Mouse (Mus musculus) spleen, adult 18-20 months (tissue): ENCODE results near the gene Mrpl23.

Experiments used
- DNase-seq, 2 experiments: peaks; one replicate each; pipeline ENCODE4 v3.0.0; 2022; ENCODE audit warnings: mixed read lengths in 2 of 2

Gene Mrpl23

GRCm38 (mm10) chr7:142552591-142553416 is 20.3 kb downstream of the Mrpl23 start:
- DNase-seq: no peak

DNA sequence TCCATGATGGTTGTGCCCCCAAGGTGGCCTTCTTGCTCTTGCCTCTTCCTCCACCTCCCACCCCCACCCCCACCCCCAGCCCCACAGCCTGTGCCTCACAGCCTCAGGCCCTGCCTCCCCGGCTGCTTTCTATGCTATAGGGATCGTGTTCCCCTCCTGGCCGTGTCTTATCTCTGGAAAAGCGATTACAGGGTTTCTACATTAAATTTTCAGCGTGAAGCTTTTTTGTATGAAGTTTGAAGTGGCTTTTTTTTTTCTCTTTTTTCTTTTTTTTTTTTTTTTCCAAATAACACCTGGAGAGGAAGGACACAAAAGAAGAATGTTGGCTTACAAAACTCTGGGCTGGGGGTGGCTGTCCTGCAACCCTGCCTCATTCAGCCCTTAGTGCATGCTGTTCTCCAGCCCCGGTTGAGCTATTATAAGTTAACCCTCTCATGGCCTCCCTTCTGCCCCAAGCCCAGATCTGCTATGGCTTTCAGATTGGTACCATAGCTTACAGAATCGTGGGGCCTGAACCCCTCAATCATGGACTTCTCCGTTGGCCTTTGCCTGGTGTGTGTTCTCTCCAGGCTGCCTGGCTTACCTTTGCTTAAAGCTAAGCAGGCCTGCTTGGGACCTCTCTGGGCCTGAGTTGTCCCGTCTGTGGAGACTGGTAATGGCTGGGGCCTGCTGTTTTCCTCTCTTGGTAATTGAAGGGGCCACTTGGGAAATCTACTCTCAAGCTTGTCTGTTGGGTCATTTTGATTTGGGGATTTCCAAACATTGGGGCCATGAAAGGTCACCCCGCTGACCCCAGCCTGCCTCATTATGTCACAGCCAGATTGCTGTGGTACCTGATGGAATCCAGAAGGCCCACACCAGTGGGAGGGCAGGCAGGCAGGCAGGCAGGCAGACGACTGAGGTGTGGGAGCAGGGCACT is 21.2 kb downstream of the Mrpl23 start:
- DNase-seq: no peak

- no peak for DNase-seq
Measured at GRCm38 (mm10) chr7:142554625-142555024, 22.1 kb downstream of the Mrpl23 start.

- no peak for DNase-seq
Measured at GRCm38 (mm10) chr7:142555366-142556088, 23.0 kb downstream of the Mrpl23 start.

- no peak for DNase-seq
Measured at GRCm38 (mm10) chr7:142556089-142556476, 23.6 kb downstream of the Mrpl23 start.

DNA sequence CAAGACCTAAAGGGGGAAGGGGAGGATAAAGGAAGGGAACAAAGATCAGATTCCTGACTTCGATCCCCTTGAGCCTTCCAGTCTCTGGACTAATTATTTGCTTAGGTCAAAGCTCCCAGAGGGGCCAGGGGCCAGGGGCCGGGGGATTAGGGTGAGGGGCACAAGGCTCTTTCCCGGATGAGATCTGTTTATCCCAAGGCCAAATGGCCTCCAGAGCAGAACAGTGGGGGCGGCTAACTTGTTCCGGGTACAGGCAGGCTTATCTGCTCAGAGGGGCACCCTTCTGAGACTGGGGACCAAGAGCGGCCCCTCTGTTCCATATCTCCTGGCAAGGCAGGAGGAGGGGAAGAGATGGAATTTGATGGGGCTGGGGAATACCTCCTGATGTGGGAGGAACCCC is 25.2 kb downstream of the Mrpl23 start:
- no peak for DNase-seq

- no peak for DNase-seq
Measured at GRCm38 (mm10) chr7:142558511-142559146, 26.1 kb downstream of the Mrpl23 start.

DNA sequence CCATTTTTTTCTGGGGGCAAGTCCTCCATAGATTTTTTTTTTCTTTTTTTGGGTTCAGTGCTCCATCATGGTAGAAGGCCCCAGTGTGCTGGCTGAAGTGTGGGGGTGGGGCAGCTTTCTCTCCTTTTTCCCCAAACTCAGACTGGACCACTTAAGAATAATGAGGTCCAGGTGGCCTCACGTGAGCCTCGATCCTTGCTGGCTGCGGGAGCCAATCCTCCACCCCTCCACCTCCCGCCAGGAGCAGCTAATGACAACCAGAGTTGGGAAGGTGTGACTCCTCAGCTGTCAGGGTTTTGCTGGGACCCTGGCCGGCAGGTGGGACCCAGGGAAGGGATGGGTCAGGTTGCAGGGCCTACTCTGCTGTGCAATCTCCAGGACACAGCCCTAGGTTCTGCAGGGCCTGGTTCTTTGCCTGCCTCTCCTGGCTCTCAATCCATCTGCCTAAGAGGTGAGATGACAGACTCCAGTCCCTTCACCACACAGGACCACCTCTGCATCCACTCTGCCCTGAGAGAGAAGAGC is 27.2 kb downstream of the Mrpl23 start:
- no peak for DNase-seq

- DNase-seq: no peak
Measured at GRCm38 (mm10) chr7:142560942-142561855, 28.7 kb downstream of the Mrpl23 start.

GRCm38 (mm10) chr7:142561856-142562404 is 29.4 kb downstream of the Mrpl23 start:
- DNase-seq: no peak

DNA sequence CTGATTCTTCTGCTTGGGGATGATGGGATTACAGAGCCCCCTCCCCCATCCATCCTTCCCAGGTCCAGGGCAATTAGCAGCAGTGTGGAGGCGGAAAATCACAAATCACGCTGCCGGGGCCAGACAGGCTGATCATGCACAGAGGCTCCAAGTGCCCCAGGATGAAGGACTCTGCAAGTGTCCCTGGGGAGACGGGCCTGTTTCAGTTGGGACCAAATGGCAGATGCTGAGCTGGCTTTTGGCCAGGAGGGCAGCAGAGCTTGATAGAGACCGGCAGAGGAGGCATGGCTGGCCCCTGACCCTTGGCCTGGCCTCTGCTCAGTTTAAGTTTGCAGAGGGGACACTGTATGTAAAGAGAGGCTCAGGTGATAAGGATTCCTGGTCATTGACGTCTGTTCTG is 30.7 kb downstream of the Mrpl23 start:
- no peak for DNase-seq

- DNase-seq: no peak
Measured at GRCm38 (mm10) chr7:142564955-142565643, 32.6 kb downstream of the Mrpl23 start.

DNA sequence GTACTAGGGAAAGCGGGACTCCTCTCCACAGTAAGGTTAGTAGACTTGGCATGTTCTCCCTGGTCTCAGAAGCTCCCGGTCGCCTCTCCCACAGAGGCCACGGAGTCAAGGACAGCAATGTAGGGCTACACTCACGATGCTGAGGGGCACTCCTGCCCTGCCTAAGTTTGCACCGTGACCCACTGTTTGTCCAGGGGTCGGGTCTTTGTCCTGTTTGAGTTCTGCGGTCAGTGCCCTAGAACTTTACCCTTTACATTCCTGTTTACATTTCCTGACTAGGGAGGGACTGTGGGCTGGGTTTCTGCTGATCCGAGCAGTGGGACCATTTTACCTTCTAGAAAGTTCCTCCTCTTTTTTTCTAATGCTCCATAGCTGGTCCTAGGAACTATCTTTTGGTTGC is 34.0 kb downstream of the Mrpl23 start:
- DNase-seq: no peak

DNA sequence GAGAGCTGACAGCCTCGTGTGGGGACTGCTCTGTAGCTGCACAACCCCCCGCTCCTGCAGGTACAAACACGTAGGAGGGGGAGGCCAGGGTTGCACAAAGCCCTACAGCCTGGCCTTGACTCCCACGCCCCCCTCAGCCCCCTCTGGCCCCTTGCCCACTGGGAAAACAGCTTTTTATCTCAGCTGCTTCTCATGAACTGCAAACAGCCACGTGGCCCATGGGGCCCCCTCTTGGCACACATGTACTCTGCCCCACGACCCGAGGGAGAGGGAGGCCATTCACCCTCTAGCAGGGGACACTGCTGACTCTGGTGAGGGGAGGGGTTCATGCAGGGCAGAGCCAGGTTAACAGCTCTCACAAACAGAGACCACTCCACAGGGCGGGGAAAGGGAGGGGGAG is 36.5 kb downstream of the Mrpl23 start:
- no peak for DNase-seq

DNA sequence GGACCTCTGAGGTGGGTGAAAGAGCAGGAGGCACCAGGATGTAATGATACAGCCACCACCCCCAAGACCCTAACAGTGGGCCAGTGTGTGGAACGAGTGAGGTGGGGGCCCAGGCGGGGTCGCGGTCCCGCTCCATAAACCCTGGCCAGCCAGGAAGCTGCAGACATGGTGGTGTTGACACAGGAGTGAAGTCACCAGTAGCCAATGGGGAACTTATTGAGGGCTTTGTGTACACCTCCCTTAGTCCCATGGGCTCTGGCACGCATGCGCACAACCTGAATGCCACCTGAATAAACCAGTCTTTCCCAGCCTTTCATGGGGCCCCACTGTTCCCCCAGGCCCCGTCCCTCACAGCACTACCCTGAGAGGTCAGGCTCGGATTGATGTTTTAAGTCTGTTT is 38.1 kb downstream of the Mrpl23 start:
- no peak for DNase-seq

GRCm38 (mm10) chr7:142571458-142572220 is 39.2 kb downstream of the Mrpl23 start:
- DNase-seq: no peak

DNA sequence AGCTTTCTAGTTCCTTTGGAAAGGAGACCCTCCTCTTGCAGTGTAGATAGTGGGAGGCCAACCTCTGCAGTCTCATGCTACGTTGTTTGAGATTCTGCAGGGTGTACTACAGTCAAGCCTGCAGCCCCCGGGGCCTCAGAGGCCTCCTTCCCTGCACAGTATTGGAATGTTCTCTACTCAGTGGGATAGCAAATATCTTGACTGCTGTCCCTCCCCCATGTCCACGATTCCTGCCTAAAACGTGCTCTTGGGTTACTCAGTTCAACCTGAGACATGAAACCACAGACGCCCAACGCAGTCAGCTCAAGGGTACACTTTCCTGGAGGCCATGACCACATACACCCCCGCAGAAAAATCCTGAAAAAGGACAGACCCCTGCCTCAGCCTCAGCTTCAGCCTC is 39.9 kb downstream of the Mrpl23 start:
- DNase-seq: no peak

GRCm38 (mm10) chr7:142572992-142573391 is 40.5 kb downstream of the Mrpl23 start:
- no peak for DNase-seq

DNA sequence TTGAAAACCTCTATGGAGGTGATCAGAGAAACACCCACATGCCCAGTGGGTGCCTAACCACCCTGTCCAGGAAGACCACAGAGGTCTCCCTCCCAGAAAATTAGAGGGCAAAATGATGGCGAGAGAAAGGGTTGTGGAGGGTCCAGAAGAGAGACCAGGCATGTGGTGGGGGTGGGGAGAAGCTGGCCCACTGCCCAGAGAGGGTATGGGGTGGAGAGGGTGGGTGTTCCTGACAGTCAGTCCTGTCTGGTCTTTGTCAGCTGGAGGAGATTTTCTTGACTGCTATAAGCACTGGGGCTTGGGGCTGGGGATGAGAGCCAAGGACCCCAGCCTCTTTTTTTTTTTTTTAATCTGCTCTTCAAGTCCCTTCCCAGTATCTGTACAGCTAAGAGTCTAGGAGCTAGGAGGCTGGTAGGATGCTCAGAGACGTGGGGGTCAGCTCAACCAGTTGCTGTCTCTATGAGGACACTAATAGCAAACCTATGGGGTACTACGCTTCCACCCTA is 41.7 kb downstream of the Mrpl23 start:
- DNase-seq: no peak
